Mouse (Mus musculus) inflammation-experienced regulatory T-cells, adult 16 weeks (primary cell): ENCODE data around the gene Olfr70. TPM values are rescaled to one million over a fixed set of nuclear protein-coding genes. Genes with fewer than 3 reads are reported as not detected.

Source experiments
- polyA plus RNA-seq: library from polyadenylated mRNA; unstranded; fragments of 100-300 nt; shearing (Covaris generic); gene quantifications from one replicate; pipeline ENCODE4 v1.2.1, GENCODE M21; 2017

Olfr70 gene
- polyA plus RNA-seq = not detected

GRCm38 (mm10) chr4:43700707-43701106, at the start of gene Olfr70:
Olfr70 (minus strand) TSS chr4:43700807.

DNA sequence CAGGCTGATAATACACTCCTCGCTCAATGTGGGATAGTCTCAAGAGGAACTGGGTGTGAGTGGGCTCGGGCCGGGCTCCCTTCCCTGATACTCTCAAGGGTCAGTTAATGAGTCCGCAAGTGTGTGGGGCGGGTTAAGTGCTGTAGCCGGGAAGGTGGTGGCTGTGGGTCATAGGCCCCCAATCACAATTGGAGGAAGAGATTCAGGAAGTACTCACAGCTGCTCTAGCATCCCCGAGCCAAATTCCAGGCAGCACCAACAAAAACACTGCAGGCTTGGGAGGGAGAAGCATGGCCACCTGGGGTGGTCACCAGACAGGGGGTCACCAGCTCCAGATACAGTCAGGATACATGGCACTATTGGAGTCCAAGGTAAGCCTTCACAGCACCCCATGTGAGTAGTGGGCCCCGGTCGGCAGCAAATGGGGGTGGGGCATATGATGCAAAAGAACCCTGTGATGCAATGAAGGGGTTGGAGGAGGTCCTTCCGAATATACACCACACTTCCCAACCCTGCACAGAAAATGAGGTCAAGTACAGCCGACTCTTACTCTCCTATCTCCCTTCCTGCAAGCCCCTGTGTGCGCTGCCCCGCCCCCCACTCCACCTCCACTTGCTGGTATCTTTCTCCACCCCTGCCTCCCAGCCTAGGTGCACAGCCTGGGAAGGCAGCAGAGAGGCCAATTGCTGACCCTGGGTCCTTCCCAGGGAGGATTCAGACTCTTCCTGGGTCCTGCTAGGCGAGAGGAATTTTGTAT, 29.4 kb upstream of the Olfr70 start, which contains the start of gene Spaar:
Gene Spaar, plus strand, starts transcription at position 241 of the 757 bp plus-strand sequence.

GRCm38 (mm10) chr4:43726995-43727394, 26.4 kb upstream of the Olfr70 start, which contains the start of gene Hrct1:
Hrct1 (plus strand) TSS chr4:43727188.

DNA sequence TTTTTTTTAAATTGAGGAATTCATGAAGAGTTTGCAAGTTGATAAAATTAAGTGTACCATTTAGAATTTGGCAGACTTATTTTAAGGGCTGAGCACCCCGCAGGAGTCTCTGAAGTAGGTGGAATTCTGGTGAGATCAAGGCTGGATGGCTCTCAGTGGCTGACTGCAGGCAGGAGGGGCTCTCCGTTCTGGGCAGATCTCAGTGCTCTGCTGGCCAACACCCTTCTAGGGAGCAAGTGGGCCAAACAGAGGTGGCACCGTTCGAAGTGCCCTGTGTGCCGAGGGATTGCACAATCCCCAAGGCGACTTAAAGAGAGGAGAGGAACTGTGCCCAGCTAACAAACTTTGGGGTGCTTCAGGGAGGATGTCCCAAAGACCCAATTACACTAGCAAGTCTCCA, 9.3 kb upstream of the Olfr70 start, which contains the start of gene Olfr71:
Gene Olfr71, minus strand, starts transcription at position 387 of the 400 bp plus-strand sequence.

DNA sequence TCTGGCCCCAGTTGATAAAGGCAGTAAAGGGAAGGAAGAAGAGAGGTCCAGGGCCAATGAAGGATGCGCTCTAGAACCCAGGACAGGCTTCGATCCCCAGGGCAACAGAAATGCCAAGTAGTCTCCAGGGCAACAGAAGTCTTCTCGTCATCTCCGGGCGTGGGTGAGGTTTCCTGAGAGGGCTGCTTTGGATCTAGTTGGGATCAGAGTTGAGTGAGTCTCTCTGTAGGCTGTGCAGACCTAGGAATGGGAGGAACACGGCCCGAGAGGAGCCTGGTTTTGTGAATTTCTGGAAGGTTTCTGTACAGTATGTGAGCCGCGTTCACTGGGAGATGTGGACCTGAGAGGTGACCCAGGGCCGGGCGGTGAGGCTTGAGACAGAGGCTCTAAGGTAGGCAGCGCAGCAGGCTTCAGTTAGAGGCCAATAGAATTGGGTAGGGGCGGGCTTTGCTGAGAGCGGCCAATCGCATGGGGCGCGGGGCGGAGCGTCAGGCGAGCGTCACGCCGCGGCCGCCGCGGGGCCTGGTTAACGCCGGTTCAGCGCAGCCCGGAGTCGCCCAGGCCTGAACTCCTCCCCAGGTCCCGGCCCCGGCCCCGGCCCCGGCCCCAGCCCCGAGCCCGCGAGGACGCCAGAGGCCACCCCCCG, 31.7 kb downstream of the Olfr70 start, which contains the start of the genes Tmem8b and Fam221b:
Gene Tmem8b, plus strand, starts transcription at position 190 of the 646 bp plus-strand sequence.
Gene Fam221b, minus strand, starts transcription at position 364 of the 646 bp plus-strand sequence.

DNA sequence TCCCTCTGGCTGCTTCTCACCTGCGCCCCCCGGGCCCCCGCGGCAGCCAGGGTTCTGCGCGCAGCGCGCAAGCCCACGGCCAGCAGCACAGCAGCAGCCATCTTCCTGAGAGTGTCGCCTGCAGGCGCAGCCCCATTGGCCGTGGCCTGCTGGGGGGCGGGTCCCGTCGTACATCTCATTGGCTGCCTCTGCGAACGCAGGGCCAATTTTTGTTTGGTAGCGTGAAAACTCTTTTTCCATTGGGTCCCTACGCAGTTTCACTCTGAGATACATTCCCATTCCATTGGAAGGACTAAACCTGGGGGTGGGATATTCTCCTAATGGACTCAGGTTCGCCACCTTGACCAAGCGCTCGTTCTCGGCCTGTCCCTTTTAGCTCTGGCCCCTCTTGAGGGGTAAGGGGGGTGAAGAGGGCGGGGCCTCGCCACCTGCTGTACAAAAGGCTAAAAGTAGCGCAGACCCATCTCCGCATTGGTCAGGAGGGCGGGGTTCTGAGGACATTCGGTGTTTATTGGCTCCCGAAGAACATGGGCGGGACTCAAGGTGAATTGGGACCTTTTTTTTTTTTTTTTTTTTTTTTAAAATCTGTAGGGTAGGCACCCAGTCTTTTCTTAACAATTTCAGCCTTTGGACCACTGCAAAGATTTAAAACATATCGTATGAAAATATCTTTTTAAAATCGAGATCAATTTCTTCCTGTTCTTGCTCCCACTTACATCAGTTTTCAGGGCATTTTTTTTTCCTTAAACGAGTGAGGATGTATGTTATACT, 44.1 kb downstream of the Olfr70 start, which contains the start of gene Hint2:
Gene Hint2, minus strand, starts transcription at position 128 of the 771 bp plus-strand sequence.

GRCm38 (mm10) chr4:43653161-43654015, 47.2 kb downstream of the Olfr70 start, which contains the start of gene Spag8:
Spag8 (minus strand) TSS chr4:43653594.

Other genes with a start within 250 kb of the Olfr70 start
- 85.9 TPM for gene Cd72, start 246.2 kb downstream of the Olfr70 start, polyA plus RNA-seq
- 156 TPM for gene Sit1, start 217.1 kb downstream of the Olfr70 start, polyA plus RNA-seq
- gene Ccdc107, start 207.9 kb downstream of the Olfr70 start, polyA plus RNA-seq = 96.1 TPM
- gene Arhgef39, start 201.1 kb downstream of the Olfr70 start, polyA plus RNA-seq = 6.2 TPM
- gene Car9, start 193.8 kb downstream of the Olfr70 start, polyA plus RNA-seq = 1.0 TPM
- not detected for gene Tpm2, start 177.0 kb downstream of the Olfr70 start, polyA plus RNA-seq
- 96.5 TPM for gene Creb3, start 138.5 kb downstream of the Olfr70 start, polyA plus RNA-seq
- 397 TPM for gene Tln1, start 138.1 kb downstream of the Olfr70 start, polyA plus RNA-seq
- gene Rgp1, start 122.1 kb downstream of the Olfr70 start, polyA plus RNA-seq = 21.7 TPM
- gene Gba2, start 121.9 kb downstream of the Olfr70 start, polyA plus RNA-seq = 35.9 TPM
- gene Msmp, start 116.3 kb downstream of the Olfr70 start, polyA plus RNA-seq = 3.5 TPM
- not detected for gene Npr2, start 68.9 kb downstream of the Olfr70 start, polyA plus RNA-seq
- gene Spag8, start 47.2 kb downstream of the Olfr70 start, polyA plus RNA-seq = 0.50 TPM
- 79.8 TPM for gene Hint2, start 44.3 kb downstream of the Olfr70 start, polyA plus RNA-seq
- 0.89 TPM for gene Tmem8b, start 31.8 kb downstream of the Olfr70 start, polyA plus RNA-seq
- gene Fam221b, start 31.7 kb downstream of the Olfr70 start, polyA plus RNA-seq = 1.2 TPM
- gene Olfr71, start 9.4 kb upstream of the Olfr70 start, polyA plus RNA-seq = not detected
- not detected for gene Hrct1, start 26.4 kb upstream of the Olfr70 start, polyA plus RNA-seq
- not detected for gene Spaar, start 29.2 kb upstream of the Olfr70 start, polyA plus RNA-seq
- not detected for gene Olfr159, start 70.2 kb upstream of the Olfr70 start, polyA plus RNA-seq
- gene Olfr156, start 123.1 kb upstream of the Olfr70 start, polyA plus RNA-seq = not detected
- gene Olfr157, start 139.4 kb upstream of the Olfr70 start, polyA plus RNA-seq = 0.10 TPM
- not detected for gene Olfr155, start 150.8 kb upstream of the Olfr70 start, polyA plus RNA-seq
- gene Reck, start 174.7 kb upstream of the Olfr70 start, polyA plus RNA-seq = 4.0 TPM